Mouse (Mus musculus): Measurements from ENCODE around the gene Fam178b.
"Not testable (repeated sequence)": the region's sequence is repeated elsewhere in the genome, so short reads cannot be mapped to it uniquely, and the experiment has no call there.

Gene Fam178b

GRCm38 (mm10) chr1:36632090-36632489 lies 50.9 kb downstream of the Fam178b start:
- no peak for ATAC-seq (ENCODE audit: insufficient number of reproducible peaks, low FRiP score, low TSS enrichment)

GRCm38 (mm10) chr1:36631391-36631790 lies 51.6 kb downstream of the Fam178b start:
- no peak for ATAC-seq (ENCODE audit: insufficient number of reproducible peaks, low FRiP score, low TSS enrichment)

- ATAC-seq (ENCODE audit: insufficient number of reproducible peaks, low FRiP score, low TSS enrichment) = no peak
Measured at GRCm38 (mm10) chr1:36630053-36630739, 52.8 kb downstream of the Fam178b start.

- ATAC-seq (ENCODE audit: insufficient number of reproducible peaks, low FRiP score, low TSS enrichment) = no peak
Measured at GRCm38 (mm10) chr1:36628585-36628984, 54.4 kb downstream of the Fam178b start.

- no peak for ATAC-seq (ENCODE audit: insufficient number of reproducible peaks, low FRiP score, low TSS enrichment)
Measured at GRCm38 (mm10) chr1:36625442-36625841, 57.5 kb downstream of the Fam178b start.

GRCm38 (mm10) chr1:36615958-36616357 lies 67.0 kb downstream of the Fam178b start:
- not testable (repeated sequence) for ATAC-seq (ENCODE audit: insufficient number of reproducible peaks, low FRiP score, low TSS enrichment)

GRCm38 (mm10) chr1:36615188-36615587 lies 67.8 kb downstream of the Fam178b start:
- no peak for ATAC-seq (ENCODE audit: insufficient number of reproducible peaks, low FRiP score, low TSS enrichment)

GRCm38 (mm10) chr1:36614584-36614983 lies 68.4 kb downstream of the Fam178b start:
- ATAC-seq (ENCODE audit: insufficient number of reproducible peaks, low FRiP score, low TSS enrichment) = no peak

GRCm38 (mm10) chr1:36613374-36613895 lies 69.5 kb downstream of the Fam178b start:
- no peak for ATAC-seq (ENCODE audit: insufficient number of reproducible peaks, low FRiP score, low TSS enrichment)

- no peak for ATAC-seq (ENCODE audit: insufficient number of reproducible peaks, low FRiP score, low TSS enrichment)
Measured at GRCm38 (mm10) chr1:36612362-36612761, 70.6 kb downstream of the Fam178b start.

GRCm38 (mm10) chr1:36611449-36612123 lies 71.4 kb downstream of the Fam178b start:
- ATAC-seq (ENCODE audit: insufficient number of reproducible peaks, low FRiP score, low TSS enrichment) = no peak

- ATAC-seq (ENCODE audit: insufficient number of reproducible peaks, low FRiP score, low TSS enrichment) = no peak
Measured at GRCm38 (mm10) chr1:36608211-36608610, 74.8 kb downstream of the Fam178b start.

- no peak for ATAC-seq (ENCODE audit: insufficient number of reproducible peaks, low FRiP score, low TSS enrichment)
Measured at GRCm38 (mm10) chr1:36606951-36607350, 76.0 kb downstream of the Fam178b start.

- ATAC-seq (ENCODE audit: insufficient number of reproducible peaks, low FRiP score, low TSS enrichment) = no peak
Measured at GRCm38 (mm10) chr1:36604254-36605156, 78.5 kb downstream of the Fam178b start.

GRCm38 (mm10) chr1:36603361-36603760 lies 79.6 kb downstream of the Fam178b start:
- no peak for ATAC-seq (ENCODE audit: insufficient number of reproducible peaks, low FRiP score, low TSS enrichment)

GRCm38 (mm10) chr1:36602271-36602670 lies 80.7 kb downstream of the Fam178b start:
- ATAC-seq (ENCODE audit: insufficient number of reproducible peaks, low FRiP score, low TSS enrichment) = no peak

GRCm38 (mm10) chr1:36598411-36598810 lies 84.6 kb downstream of the Fam178b start:
- ATAC-seq (ENCODE audit: insufficient number of reproducible peaks, low FRiP score, low TSS enrichment) = no peak

GRCm38 (mm10) chr1:36596114-36596513 lies 86.9 kb downstream of the Fam178b start:
- no peak for ATAC-seq (ENCODE audit: insufficient number of reproducible peaks, low FRiP score, low TSS enrichment)

GRCm38 (mm10) chr1:36595167-36595931 lies 87.6 kb downstream of the Fam178b start:
- no peak for ATAC-seq (ENCODE audit: insufficient number of reproducible peaks, low FRiP score, low TSS enrichment)

GRCm38 (mm10) chr1:36593099-36593498 lies 89.9 kb downstream of the Fam178b start:
- no peak for ATAC-seq (ENCODE audit: insufficient number of reproducible peaks, low FRiP score, low TSS enrichment)

All from cerebellum, adult (tissue).